Mouse (Mus musculus): Measurements from ENCODE around the gene Armc3.
"Not testable (repeated sequence)": the region's sequence is repeated elsewhere in the genome, so short reads cannot be mapped to it uniquely, and the experiment has no call there.

Armc3 gene

GRCm38 (mm10) chr2:19274583-19274982 lies 75.5 kb downstream of the Armc3 start:
- DNase-seq (ENCODE audit: low read depth, low spot score) = no peak

DNA sequence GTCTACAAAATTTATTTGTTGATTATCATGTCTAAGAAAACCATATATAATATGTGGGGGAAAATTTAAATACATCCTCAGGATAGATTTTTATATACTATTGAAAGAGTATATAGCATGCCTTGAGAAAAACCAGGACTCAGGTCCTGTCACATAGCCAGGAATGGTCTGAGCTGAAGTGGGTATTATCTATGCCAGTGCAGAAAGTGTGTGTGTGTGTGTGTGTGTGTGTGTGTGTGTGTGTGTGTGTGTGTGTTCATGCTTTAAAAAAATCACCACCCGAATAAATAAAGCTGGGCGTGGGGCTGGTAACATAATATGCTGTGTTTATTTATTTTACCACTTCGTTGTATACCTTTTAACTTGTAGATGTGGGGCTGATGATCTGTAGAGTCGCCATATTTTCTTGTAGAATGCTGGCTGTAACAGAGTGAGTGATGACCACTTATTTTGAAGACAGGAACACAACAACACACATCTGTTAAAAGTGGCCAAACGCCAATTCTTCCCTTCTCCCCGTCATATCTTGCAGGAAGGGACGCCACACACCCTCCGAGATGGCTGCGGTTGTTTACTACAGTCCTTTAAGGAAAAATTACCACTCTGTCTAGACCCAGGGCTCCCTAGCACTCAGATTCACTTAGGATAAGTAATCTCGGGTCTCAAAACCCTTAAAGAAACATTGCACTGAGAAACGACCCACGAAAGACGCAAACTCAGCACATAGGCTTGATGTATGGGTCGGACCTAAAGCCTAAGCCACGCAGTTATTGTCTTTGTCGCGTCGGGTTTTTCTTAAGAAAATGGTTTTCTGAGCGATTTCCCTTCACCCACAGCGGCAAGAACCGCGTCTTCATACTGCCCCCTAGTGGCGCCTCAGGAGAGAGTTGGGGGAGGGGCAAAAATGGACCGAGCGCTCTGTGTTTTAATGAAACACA lies 76.8 kb downstream of the Armc3 start:
- peak; percentile 81 for DNase-seq (ENCODE audit: low read depth, low spot score)

DNA sequence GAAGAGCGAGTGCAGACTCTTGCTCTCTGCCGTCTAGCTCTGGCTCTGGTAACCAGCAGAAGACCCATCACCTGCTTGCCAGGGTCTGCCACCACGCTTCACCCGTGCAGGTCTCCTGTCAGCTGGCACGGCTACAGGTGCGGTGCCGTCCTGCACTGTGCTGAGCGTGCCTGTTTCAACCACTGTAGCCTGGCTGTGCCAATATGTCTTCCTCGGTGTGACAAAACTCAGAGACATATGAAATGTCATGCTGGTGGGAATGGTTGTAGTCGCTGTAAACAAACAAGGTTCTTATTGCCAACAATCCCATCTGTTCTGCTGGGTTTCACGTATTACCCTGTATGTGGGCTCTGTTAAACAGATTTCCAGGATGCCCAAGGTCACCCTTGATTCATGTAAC lies 81.2 kb downstream of the Armc3 start:
- DNase-seq (ENCODE audit: low read depth, low spot score) = no peak

- no peak for DNase-seq (ENCODE audit: low read depth, low spot score)
Measured at GRCm38 (mm10) chr2:19292366-19292765, 93.3 kb downstream of the Armc3 start.

DNA sequence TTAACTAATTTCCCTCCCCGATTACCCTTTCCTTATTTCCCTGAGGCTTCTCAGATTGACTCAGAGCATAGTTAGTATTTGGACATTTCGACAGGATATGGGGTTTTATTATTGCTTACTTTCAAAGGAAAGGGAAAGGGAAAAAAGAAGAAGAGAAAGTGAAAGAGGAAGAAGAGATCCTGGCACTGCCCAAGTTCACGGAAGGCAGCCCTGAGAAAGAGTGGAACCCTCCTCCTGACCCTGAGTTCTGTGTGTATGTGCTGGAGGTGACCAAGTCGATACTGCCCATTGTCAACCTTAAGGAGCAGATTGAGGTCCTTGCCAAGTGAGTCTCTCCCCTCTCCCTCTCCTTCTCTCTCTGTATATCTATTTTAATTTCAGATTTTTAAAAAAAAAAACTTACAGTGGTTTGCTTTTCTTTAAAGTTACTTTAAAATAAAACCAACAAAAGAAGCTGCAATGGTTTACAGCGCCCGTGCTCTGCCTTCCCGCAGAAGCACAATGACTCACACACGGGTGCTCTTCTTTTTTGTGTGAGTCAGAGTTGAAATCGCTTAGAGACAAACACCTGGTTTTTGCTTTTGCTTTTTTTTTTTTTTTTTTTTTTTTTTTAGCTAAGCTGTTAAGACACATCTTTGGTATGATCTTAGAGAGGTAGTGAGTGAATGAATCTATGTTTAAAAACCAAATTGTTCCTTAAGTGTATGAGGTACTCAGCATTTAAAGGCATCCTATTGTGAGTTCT lies 101.4 kb downstream of the Armc3 start:
- peak; percentile 25 for DNase-seq (ENCODE audit: low read depth, low spot score)

DNA sequence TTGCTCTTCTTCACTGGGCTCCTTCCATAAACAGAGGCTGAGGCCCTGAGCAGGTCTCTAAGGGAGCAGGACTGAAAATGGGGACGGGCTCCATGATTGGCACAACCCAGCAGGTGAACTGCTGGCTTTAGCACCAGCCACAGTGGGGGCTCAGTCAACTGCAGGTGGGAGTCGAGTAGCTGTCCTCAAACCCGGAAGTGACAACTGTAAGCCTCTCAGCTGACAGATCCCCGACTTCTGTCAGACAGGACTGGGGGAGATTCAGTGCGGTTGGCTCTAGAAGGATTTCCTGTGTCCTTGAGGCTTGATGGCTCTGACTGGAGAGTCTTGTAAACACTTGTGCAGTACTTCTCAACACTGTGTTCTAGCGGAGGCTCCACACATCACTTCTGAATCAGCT lies 102.1 kb downstream of the Armc3 start:
- no peak for DNase-seq (ENCODE audit: low read depth, low spot score)

GRCm38 (mm10) chr2:19303087-19303486 lies 104.0 kb downstream of the Armc3 start:
- DNase-seq (ENCODE audit: low read depth, low spot score) = not testable (repeated sequence)

- no peak for DNase-seq (ENCODE audit: low read depth, low spot score)
Measured at GRCm38 (mm10) chr2:19310498-19310897, 111.4 kb downstream of the Armc3 start.

DNA sequence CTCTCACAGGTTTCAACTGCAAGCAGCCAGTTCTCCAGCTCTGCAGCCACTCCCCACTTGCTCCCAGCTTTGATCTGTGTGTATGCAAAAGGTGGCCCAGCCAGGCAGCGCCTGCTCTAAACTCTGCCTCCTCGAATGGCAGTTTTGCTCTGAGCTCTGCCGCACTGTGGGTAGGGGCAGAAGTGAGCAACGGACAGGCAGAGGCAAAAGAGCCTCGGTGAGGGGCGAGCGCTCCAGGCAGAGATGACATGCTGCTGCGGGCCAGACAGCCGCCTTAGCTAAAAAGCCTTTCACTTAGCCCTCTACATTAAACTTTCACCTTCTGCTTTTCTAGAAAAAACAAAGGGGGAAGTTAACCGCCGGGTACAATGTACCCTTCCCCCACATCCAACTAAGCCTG lies 117.0 kb downstream of the Armc3 start:
- no peak for DNase-seq (ENCODE audit: low read depth, low spot score)

DNA sequence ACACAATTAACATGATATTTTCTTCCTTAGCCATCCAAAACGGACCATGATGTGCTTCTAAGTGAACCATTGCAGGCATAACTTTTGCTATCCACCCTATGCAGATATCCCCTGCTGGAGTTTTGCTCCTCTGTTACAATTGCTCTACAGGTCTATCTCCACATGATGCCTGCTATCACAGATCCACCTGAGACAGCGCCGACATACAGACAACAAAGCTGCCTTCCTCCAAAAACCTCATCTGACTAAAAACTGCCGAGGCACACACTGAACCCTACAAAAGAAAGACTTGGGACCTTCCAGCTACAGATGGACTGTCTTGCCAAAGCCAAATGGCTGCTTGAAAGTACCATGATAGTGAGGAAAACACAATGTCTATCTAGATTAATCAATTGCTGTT lies 117.6 kb downstream of the Armc3 start:
- DNase-seq (ENCODE audit: low read depth, low spot score) = no peak

DNA sequence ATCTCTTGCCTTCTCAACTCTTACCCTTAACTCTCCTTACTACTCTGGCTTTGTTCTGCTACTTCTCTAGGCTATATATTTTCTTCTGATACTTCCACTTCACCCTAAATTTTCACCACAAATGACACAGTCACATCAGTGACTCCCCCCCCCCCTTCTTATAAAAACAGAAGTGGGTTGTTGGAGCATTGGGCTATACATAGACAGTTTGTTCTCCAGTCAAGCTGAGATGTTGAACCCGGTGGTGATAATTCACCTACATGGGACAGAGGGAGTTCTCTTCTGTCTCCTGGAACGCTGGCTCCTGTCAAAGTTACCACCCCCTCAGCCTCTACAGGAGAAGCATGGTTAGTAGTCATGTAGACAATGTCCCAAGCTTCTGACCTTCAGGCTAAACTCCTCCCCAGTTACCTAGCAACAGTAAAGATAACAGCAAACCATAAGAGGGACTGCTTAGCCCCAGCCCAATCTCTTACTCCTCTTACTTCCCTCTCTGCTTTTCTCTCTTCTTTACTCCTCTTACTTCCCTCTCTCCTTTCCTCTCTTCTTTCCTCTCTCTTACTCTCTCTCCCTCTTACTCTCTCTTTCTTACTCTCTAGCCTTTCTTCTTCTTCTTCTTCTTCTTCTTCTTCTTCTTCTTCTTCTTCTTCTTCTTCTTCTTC lies 118.2 kb downstream of the Armc3 start:
- not testable (repeated sequence) for DNase-seq (ENCODE audit: low read depth, low spot score)

DNA sequence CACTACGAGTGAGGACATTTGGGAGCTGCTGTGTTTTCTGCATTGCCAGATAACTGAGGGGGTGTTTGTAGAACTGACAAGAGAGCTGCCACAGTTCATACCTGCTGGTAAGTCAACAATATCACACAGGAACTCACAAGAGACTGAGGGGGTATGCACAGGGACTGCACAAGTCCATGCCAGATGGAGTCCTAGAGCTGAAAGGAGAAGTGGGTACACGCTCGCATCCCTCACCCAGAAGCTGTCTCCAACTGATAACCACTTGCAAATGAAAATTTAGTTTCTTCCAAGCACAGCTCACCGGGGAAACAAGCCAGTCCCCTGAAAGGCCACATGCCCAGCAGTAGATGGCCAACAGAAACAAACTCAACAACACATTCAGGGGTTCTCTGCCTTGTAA lies 119.4 kb downstream of the Armc3 start:
- no peak for DNase-seq (ENCODE audit: low read depth, low spot score)

GRCm38 (mm10) chr2:19319284-19319683 lies 120.2 kb downstream of the Armc3 start:
- no peak for DNase-seq (ENCODE audit: low read depth, low spot score)

- no peak for DNase-seq (ENCODE audit: low read depth, low spot score)
Measured at GRCm38 (mm10) chr2:19322448-19322847, 123.3 kb downstream of the Armc3 start.

GRCm38 (mm10) chr2:19326376-19326775 lies 127.3 kb downstream of the Armc3 start:
- DNase-seq (ENCODE audit: low read depth, low spot score) = no peak

DNA sequence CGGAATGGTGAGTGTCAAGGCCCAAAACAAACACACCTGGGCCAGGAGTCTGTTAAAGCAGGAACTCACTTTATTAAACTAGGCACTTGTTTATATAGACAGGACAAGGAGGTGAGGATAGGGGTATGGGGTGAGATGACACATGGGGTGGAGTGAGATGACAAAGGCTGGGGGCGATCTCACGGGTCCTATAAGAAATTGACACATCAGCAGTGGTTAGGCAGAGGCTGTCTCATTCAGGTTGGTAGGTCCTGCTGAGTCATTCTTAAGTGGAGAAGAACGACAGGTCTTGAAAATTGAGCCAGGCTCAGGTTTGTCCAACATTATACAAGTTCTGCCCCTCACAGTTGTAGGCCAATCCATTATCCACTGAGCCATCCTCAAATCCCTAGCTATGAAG lies 128.7 kb downstream of the Armc3 start:
- DNase-seq (ENCODE audit: low read depth, low spot score) = no peak

DNA sequence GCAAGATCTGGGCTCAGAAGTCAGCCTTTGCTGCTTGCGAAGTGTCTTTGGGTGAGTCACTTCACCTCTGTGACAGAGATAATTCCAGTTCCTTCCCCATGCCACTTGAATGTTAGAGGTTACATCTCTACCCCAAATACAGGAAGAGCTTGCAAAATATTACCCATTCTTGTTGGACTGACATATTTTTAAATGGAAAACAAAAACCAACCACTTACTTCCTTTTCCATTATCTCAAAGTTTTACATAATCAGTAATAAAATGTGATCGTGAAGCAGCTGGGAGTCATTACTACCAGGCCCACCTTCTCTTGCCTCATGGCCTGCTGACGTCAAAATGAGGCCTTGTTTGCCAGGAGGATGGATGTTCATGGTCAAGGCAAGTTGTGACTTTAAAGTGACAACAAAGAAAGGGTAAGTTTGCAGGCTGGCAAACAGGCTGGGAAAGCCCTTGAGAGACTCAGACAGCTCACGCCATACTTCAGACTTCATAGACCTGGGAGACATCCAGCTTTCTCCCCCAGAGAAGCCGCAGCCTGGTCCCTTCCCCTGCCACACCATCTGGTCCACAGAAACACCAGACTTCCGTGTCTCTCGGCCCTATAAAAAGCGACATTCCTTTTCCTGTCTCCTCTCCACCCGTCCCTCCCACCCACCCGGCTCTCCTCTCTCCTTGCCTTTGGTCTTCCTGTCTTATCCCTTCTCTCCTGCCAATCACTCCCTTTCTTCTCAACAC lies 145.0 kb downstream of the Armc3 start:
- no peak for DNase-seq (ENCODE audit: low read depth, low spot score)

DNA sequence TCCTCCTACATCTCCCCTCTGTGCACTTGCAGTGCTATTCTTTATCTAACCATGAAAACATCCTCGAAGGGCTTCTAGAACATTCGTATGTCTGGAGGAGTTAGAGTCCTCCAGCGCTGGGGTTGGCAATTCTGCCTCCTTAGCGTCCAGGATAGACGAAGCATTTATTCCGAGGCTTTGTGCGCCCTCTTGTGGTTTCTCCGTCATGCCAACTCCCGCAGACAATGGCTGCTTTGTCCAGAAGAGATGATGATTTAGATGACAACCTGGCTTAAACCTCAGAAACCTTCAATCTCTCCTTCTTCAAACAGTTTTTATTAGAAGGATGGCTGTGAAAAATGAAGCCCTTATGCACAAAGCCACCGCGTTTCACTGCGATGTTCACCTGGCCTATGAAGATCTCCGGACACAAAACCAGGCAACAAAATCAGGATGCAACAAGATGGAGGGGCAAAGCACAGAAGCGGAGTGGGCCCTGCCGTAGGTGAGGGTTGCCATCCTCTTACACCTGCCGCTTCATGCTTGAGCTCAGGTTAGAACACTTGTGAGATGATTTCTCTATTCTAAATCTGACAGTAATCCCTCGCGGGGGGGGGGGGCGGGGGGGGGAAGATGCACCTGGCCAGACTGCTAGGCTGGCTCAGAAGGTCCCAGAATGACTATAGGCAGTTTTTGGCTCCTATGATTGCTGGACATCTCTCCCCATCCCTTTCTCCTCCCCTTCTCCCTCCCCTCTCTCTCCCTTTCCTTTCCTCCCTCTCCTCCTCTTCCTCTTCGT lies 145.7 kb downstream of the Armc3 start:
- peak; percentile 88 for DNase-seq (ENCODE audit: low read depth, low spot score)

GRCm38 (mm10) chr2:19345414-19345964 lies 146.4 kb downstream of the Armc3 start:
- no peak for DNase-seq (ENCODE audit: low read depth, low spot score)

DNA sequence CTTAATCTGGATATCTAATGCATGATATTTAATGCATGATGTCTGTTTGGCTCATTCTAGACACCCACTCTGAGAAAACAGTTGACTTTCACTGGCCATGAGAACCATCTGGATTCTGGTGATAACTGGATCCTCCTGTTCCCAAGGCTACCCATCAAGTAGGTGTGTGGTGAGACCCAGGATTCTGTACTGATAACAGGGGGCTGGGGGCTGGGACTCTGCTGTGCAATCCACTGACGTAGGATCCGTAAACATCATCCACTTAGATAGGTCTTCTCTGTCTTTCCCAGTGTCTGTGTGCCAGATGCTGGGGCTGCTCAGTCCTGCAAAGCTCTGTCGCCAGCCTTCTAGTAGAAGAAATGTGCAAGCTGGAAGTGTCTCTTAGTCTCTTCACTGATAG lies 149.4 kb downstream of the Armc3 start:
- no peak for DNase-seq (ENCODE audit: low read depth, low spot score)

Data from 3T3-L1 (cell line).